Mouse (Mus musculus): ENCODE measurements at regions not wholly inside any gene's neighbourhood (a gene's known extent, or its start where the extent isn't known, plus 50 kb on each side); places are given as distances from the start of the nearest gene placed in this dataset.

GRCm38 (mm10) chr6:143669446-143670130 lies 502.6 kb downstream of the Etnk1 start:
- ATAC-seq (replicated peaks; ENCODE audit: low FRiP score, poor library complexity, severe bottlenecking) = no peak

GRCm38 (mm10) chr6:143690131-143690530 lies 523.1 kb downstream of the Etnk1 start:
- ATAC-seq (replicated peaks; ENCODE audit: low FRiP score, poor library complexity, severe bottlenecking) = no peak

- no peak for ATAC-seq (replicated peaks; ENCODE audit: low FRiP score, poor library complexity, severe bottlenecking)
These were observed 523.8 kb downstream of the Etnk1 start for GRCm38 (mm10) chr6:143690866-143691265.

- ATAC-seq (replicated peaks; ENCODE audit: low FRiP score, poor library complexity, severe bottlenecking) = no peak
These were observed 531.0 kb downstream of the Etnk1 start for GRCm38 (mm10) chr6:143697997-143698396.

- no peak for ATAC-seq (replicated peaks; ENCODE audit: low FRiP score, poor library complexity, severe bottlenecking)
These were observed 537.0 kb downstream of the Etnk1 start for GRCm38 (mm10) chr6:143703984-143704383.

- ATAC-seq (replicated peaks; ENCODE audit: low FRiP score, poor library complexity, severe bottlenecking) = no peak
These were observed 539.4 kb downstream of the Etnk1 start for GRCm38 (mm10) chr6:143706451-143706850.

- no peak for ATAC-seq (replicated peaks; ENCODE audit: low FRiP score, poor library complexity, severe bottlenecking)
These were observed 547.4 kb downstream of the Etnk1 start for GRCm38 (mm10) chr6:143714461-143714860.

- ATAC-seq (replicated peaks; ENCODE audit: low FRiP score, poor library complexity, severe bottlenecking) = no peak
These were observed 583.1 kb downstream of the Etnk1 start for GRCm38 (mm10) chr6:143750074-143750473.

GRCm38 (mm10) chr6:143751076-143752070 lies 584.4 kb downstream of the Etnk1 start:
- peak; percentile 79 for ATAC-seq (replicated peaks; ENCODE audit: low FRiP score, poor library complexity, severe bottlenecking)

GRCm38 (mm10) chr6:143757462-143757861 lies 590.4 kb downstream of the Etnk1 start:
- ATAC-seq (replicated peaks; ENCODE audit: low FRiP score, poor library complexity, severe bottlenecking) = no peak

- ATAC-seq (replicated peaks; ENCODE audit: low FRiP score, poor library complexity, severe bottlenecking) = no peak
These were observed 601.1 kb downstream of the Etnk1 start for GRCm38 (mm10) chr6:143768115-143768514.

All from erythroblast, adult 5-6 weeks (primary cell).